Mouse (Mus musculus): ENCODE data around the gene Extl2.

Extl2 gene

DNA sequence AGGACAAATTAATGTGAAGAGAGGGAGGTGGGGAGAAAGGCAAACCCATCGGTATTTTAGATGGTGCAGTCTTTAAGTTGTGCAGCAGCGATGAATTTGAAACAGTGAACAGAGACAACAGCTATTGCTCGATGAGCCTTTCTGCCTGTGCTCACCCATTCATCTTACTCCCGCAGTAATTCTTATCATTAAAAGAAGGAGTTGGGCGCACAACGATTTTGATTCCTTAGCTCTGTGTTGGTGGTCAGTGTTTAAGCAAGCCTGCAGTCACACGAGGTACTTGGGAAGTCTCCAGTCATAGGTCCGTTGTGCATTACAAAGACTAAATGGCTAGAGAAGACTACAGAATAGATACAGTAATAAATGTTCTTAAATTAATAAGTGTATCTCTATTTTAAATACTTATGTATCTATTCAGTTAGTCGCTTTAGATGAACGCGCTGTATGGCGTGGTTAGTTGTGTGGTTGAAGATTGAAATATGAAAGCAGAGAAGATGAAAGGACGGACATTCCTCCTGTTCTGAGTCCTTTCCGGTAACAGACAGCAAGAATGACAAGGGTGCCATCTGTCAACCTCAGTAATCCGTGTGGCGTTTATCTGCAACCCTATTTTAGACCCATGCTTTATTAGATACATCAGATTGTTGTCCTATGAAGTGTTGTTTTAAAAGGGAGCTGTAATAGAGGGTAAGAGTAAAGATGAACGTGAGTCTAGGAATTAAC lies 2.5 kb downstream of the Extl2 start:
- no peak for DNase-seq

GRCm38 (mm10) chr3:116014901-116015300 lies 7.6 kb downstream of the Extl2 start:
- no peak for DNase-seq

DNA sequence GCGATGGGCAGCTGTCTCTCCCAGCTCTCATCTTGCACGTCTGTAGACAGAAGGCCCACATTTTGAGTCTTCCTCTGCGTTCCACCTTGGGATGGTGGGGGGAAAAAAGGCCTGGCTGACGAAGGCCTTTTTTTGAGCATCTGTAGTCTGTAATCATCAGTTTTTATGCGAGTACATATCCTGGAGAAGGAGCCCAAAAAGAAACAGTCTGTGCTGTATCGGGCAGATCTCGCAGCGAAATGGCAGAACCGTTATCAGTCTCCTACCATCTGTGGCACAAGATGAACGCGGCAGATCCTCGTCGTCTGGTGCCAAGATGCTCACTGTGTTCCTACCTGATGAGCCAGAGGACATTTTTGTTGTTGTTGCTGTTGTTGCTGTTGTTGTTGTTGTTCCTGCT lies 8.9 kb downstream of the Extl2 start:
- DNase-seq: no peak

DNA sequence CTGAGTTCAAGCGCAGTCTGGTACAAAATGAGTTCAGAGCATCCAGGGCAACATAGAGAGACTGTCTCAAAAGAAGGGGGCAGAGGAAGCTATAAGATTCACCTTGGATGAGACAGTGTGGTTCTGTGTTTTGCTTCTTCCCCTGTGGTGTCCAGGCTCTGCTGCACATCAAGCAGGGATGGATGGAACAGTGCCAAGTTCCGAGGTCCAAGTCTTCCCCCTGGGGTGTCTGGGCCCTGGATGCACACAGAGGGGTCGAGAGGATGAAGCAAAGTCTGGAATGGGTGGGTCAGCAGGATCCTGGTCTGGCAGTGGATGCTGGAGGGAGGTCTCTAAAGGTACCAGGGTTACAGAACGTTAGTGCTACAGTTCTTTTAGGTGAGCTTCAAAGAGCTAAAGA lies 11.3 kb downstream of the Extl2 start:
- no peak for DNase-seq

DNA sequence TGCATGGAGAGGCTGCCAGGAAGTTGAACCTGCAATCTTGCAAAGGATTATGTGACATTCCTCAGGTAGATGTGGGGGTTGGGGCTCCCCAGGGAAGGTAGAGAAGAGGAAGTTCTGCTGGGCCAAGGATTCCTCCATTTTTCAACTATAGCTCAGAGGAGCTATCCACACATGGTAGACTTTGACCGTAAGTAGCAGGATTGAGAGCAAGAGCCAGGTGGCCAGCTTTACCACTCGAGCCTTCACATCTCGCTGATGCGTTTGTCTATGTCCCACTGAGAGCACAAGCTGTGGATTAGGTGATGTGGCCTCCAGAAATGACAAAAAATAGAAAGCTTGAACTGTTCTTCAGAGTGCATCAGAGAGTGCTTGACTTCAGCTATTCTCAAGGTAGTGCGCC lies 11.9 kb downstream of the Extl2 start:
- no peak for DNase-seq

- DNase-seq: no peak
Observed at GRCm38 (mm10) chr3:116024236-116024635, 17.0 kb downstream of the Extl2 start.

DNA sequence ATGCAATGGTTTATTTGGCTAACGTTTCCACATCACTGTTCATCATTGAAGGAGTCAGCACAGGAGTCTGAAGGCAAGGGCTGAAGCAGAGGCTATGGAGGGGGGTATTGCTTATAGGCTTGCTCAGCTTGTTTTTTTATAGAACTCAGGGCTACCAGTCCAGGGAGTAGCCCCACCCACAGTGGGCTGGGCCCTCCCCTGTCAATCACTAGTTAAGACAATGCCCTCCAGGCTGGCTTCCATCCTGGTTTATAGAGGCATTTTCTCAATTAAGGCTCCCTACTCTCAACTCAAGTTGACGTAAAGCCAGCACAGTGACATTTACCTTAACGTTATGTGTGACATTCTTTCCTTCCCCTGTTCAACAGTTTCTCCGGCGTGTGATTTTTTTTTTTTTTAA lies 17.4 kb downstream of the Extl2 start:
- no peak for DNase-seq

DNA sequence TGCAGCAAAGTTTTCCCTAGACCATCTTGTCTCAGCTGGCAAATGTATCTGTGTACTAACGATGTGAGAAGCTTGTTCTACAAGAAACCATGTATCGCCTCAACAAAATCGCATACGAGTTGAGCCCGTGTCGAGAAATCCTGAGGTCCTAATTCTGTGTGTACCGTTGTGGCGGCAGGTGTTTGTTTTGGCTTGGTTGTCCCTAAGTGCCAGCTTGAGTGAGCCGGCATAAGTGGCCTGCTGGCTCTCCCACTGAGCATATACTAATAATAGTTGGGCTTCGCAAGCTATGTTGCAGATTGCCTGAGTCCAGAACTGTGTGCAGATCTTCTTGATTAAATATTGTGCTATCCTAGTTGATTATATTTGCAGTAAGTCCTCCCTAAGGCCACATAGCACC lies 18.4 kb downstream of the Extl2 start:
- no peak for DNase-seq

- no peak for DNase-seq
Observed at GRCm38 (mm10) chr3:116026996-116027395, 19.7 kb downstream of the Extl2 start.

GRCm38 (mm10) chr3:116030152-116030788 lies 23.0 kb downstream of the Extl2 start:
- no peak for DNase-seq

DNA sequence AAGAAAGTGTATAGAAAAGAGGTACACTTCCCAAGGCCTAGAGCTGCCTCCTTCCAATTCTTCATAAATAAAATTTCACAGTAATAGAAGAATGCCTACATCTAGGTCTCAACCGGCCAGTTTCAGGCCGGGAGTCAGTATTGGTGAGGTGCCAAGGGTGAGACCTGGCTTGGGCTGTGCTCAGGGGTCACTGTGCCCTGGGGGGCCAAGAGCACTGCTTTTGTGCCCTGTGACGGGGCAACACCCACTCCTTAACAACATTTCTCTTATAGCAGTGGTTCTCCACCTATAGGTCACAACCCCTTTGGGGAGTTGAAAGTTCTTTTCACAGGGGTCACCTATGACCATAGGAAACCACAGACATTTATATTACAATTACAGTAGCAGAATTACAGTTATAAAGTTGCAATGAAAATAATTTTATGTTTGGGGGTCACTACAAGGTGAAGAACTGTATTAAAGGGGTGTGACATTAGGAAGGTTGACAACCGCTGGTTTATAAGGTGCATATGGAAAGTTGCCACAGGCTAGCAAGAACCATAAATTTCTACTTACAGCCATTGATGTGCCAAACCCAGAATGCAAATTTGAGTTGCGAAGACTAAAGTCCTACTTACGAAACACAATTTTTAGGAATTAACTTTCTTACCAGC lies 26.1 kb downstream of the Extl2 start:
- no peak for DNase-seq

DNA sequence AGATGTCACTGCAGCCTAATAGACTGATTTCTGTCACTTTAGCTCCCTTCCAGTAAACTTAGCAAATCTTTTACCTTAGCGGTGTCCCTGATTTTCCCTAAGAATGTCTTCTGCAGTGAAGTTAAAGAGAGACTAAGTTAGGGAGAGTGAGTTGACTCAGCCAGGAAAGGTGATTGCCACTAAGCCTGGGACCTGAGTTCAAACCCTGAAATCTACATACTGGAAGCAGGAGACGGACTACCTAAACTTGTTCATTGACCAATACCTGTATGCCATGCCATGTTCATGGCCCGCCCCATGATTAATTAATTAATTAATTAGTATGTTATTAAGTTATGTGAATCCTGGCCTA lies 26.6 kb downstream of the Extl2 start:
- DNase-seq: no peak

DNA sequence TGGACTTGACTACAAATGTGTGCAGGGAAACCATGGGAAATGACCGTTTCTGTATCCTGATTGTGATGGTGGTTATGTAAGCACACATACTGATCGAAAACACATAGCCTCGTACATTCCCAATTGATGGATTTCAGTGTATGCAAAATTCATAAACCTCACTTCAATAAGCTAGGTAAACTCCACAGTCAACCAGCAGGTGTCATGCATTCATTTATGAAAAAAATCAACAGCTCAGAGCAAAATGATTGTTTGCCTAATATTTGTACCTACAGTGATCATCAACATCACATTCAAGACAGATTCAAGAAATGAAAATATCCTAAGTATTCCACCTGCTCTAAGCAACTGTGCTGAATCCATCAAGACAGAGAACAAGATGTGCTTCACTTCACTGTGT lies 33.5 kb downstream of the Extl2 start:
- no peak for DNase-seq

- no peak for DNase-seq
Observed at GRCm38 (mm10) chr3:116046000-116046399, 38.7 kb downstream of the Extl2 start.

GRCm38 (mm10) chr3:116047034-116047433 lies 39.8 kb downstream of the Extl2 start:
- DNase-seq: no peak

GRCm38 (mm10) chr3:116057078-116057477 lies 49.8 kb downstream of the Extl2 start:
- DNase-seq: no peak

DNA sequence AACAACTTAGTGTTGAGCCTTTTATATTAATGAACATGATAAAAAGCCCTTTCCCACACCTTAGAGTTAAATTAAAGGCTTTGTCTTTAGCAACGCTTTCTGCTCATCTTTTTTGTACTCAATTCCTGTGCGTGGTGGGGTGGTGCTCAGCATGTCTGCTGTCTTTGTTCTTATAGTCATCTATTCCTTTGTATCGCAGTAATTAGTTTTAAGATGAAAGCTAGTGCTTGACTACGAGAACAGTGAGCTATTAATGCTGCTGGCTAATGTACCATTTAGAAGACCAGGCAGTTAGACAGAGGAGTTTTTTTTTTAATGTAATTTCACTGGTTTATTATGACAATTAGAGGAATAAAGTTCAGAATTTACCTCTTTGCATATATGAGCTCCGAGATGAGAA lies 53.1 kb downstream of the Extl2 start:
- DNase-seq: no peak

DNA sequence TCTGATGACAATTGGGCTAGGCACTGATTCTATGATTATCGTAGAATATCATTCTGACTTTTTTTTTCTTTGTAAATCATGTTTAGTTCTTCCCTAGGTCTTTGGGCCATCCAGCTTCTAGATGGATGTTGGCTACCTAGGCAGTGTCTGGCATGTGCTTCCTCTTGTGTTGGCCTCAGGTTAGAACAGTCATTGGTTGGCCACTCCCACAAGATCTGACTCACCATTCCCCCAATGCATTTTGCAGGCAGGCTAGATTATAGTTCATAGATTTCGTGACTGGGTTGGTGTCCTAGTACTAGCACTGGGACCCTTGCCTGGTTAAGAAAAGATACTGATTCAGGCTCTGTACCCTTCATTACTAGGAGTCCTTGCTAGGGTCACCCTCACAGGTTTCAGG lies 54.9 kb downstream of the Extl2 start:
- no peak for DNase-seq

- no peak for DNase-seq
Observed at GRCm38 (mm10) chr3:116072584-116072983, 65.3 kb downstream of the Extl2 start.

DNA sequence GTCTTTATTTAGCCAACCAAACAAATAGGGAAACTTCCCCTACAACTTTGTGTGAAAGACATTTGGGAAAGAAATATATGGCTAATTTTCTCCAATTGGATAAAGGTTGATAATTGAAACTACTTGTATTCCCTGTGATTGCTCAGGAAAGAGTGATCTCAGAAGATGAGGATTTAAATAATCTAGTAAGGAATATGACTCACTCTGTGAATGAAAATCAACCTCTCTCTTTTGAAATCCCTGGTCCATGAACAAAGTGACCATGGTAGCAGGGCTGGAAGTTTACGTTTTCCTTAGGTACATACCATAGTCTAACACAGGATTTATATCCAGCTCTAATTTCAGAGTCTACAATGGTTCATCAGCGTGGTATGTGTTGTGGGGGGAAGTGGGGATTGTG lies 69.5 kb downstream of the Extl2 start:
- no peak for DNase-seq

DNA sequence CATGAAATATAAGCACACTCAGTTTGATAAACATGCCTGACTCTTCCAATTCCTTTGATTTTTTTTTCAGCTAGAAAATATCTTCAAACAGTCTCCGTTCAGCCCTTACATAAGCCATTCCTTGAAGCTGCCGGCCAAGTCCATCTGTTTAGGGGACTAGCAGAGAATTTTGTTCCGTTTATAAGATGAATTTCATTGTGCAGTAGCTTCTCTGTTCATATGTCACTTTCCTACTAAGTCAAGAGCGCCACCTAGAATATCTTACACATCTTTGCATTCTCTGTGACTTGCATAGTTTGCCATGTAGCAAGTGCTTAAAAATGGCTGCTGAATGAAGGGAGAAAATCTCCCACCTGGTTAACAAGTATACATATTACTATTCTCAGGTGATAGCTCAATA lies 71.2 kb downstream of the Extl2 start:
- no peak for DNase-seq
